Mouse (Mus musculus): ENCODE results near the gene Dmrt3. TPM values are rescaled to one million over a fixed set of nuclear protein-coding genes. Genes with fewer than 3 reads are reported as not detected.

Gene Dmrt3
- polyA plus RNA-seq, 1 experiment, result not detected

DNA sequence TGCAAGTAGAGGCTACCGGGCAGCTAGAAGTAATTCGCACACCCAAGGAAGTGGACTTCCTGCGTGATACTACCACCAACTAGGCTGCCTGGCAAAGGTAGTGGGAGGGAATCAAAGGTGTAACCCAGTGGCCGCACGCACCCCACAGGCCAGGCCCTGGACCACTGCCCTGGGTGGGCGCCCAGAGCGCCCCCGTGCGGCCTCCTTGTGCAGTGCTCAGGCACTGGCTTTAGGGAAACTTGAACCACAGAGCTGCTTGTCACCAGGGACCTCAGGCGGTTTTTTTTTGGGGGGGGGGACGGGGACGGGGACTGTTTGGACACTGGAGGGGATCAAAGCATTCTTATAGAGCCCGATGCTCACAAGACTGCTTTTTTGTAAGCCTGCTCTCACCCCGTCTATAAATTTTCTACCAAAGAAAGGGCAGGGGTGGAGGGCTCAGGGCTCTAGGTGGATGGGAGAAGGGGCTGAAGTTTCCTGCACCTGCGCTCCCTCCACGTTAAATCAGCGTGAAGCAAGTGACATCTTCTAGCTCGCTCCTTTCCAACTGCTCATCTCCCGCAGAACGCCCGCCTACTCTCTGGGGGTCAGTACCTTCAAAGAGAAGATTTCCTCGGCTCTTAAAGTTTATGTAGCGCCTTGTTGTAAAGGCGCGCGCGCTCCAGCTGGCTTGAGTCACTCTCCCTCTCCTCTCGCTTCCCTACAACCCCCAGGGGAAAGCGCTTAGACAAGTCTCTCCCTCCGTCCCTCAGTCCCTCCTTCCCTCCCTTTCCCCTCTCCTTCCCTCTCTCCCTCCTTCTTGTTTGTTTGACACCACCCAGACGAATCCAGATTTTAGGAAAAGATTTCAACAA is 55.6 kb downstream of the Dmrt3 start:
- Histone ChIP-seq H3K4me3 (replicated peaks; ENCODE audit: control insufficient read depth, low read depth, low read length) (no peak overlapping the region), H3K4me1 (ENCODE audit: control insufficient read depth, insufficient read depth, low read length) (no peaks in the 10 kb centered on the region), H3K27ac (ENCODE audit: control insufficient read depth, insufficient read depth, low read depth, low read length, poor library complexity) (no peak overlapping the region)
- 15% methylated on average over 31 of the region's 31 CpGs for WGBS
- TF ChIP-seq POLR2A (IDR thresholded peaks at IDR 0.05; ENCODE audit: borderline replicate concordance, control insufficient read depth, low read depth, low read length) (no peak), CTCF (IDR thresholded peaks at IDR 0.05; ENCODE audit: control insufficient read depth, insufficient read depth, low read length) (no peak)

DNA sequence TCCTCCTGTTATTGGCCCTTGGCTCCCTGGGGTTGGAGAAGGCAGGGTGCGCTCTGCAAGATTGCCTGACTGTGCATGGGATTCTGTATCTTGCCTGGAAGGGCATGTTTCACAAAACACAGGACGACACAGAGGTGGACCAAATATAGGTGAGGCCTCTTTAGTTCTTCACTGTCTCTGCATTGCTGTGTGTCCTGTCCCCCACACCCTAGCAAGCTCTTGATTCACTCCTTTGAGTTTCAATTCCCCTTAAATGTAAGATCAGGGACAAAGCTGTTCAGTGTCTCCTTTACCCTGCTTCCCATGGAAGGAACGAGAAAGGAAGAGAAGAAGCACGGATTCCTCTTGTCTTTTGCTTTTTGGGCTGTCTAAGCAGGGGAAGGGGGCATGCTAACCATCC is 57.7 kb downstream of the Dmrt3 start:
- no peak overlapping the region for H3K4me3 ChIP-seq (replicated peaks; ENCODE audit: control insufficient read depth, low read depth, low read length)
- no peak overlapping the region for H3K27ac ChIP-seq (ENCODE audit: control insufficient read depth, insufficient read depth, low read depth, low read length, poor library complexity)
- H3K4me1 ChIP-seq (ENCODE audit: control insufficient read depth, insufficient read depth, low read length), result no peaks in the 10 kb centered on the region; the same call in 1 of the 2 replicates
- WGBS, result 31% methylated on average over 4 of the region's 4 CpGs
- TF ChIP-seq CTCF (IDR thresholded peaks at IDR 0.05; ENCODE audit: control insufficient read depth, insufficient read depth, low read length), result no peak
- TF ChIP-seq POLR2A (IDR thresholded peaks at IDR 0.05; ENCODE audit: borderline replicate concordance, control insufficient read depth, low read depth, low read length), result no peak

DNA sequence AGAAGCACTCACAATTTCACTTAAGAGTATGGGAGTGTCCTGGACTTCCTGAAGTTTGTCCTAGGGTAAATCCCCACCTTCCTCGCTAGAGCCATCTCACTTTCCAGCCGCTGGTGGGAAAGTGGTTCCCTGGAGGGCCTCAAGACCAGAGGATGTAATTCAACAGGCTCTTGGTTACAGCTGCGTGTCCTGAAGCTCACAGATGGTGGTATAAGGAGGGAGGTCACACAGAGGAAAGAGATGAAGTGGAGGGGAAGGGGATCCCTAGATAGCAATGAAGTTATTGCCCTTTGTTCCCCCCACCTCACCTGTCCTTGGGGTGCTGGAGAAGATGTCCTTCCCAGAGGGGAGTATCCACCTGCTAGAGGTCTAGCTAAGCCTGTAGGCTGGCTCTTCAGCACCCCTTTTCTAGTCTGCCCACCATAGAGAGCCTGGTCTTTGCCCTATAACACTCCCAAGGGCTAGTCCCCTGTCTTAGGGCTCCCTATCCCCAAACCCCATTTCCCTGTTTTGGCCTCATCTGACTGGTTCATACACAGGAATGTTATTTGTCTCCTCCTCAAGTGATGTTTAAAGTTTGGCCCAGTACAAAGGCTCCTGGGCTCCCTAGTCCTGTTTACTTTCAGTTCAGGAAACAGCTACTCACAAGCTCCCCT is 59.6 kb downstream of the Dmrt3 start:
- WGBS, result 4% methylated on average over 3 of the region's 3 CpGs
- H3K4me1 ChIP-seq (ENCODE audit: control insufficient read depth, insufficient read depth, low read length), result no peaks in the 10 kb centered on the region; the same call in 1 of the 2 replicates
- H3K4me3 ChIP-seq (replicated peaks; ENCODE audit: control insufficient read depth, low read depth, low read length), result no peak overlapping the region
- TF ChIP-seq CTCF (IDR thresholded peaks at IDR 0.05; ENCODE audit: control insufficient read depth, insufficient read depth, low read length), result no peak
- no peak for TF ChIP-seq POLR2A (IDR thresholded peaks at IDR 0.05; ENCODE audit: borderline replicate concordance, control insufficient read depth, low read depth, low read length)
- no peak overlapping the region for H3K27ac ChIP-seq (ENCODE audit: control insufficient read depth, insufficient read depth, low read depth, low read length, poor library complexity)

DNA sequence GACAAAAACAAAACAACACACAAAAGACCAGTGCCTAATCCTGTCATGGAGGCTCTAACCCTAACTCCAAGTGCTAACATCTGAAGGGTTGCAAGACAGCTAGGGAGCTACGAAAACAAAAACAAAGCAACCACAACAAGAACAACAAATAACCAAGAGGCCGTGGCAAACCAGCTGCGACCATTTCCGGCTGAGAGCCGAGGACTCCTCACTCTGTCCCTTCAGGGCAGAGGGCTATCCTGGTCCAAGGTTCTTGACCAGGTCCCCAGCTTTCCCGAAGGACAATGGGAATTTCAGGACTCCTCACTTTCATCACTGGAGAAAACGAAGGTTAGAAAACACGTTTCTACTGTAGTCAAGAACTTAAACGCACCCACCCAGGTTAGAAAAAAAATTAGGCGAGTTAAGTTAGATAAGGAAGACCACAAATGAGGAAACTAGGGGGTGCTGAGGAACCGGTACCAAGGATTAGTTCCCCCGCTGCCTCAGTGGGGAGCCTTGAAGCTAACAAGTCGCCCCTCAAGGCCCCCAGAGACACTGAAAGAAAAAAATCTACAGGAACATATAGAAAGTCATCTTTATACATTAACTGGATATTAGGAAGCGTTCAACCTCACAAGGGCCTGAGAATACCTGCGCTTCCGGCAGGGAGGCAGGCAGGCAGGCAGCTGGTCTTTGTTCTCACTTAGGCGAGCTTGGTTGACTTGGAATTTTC is 60.6 kb downstream of the Dmrt3 start:
- WGBS, result 3% methylated on average over 17 of the region's 17 CpGs
- TF ChIP-seq CTCF (IDR thresholded peaks at IDR 0.05; ENCODE audit: control insufficient read depth, insufficient read depth, low read length), result no peak
- TF ChIP-seq POLR2A (IDR thresholded peaks at IDR 0.05; ENCODE audit: borderline replicate concordance, control insufficient read depth, low read depth, low read length), result no peak
- Histone ChIP-seq H3K27ac (ENCODE audit: control insufficient read depth, insufficient read depth, low read depth, low read length, poor library complexity) (no peak overlapping the region), H3K4me3 (replicated peaks; ENCODE audit: control insufficient read depth, low read depth, low read length) (no peak overlapping the region), H3K4me1 (ENCODE audit: control insufficient read depth, insufficient read depth, low read length) (no peaks in the 10 kb centered on the region; the same call in 1 of the 2 replicates)

DNA sequence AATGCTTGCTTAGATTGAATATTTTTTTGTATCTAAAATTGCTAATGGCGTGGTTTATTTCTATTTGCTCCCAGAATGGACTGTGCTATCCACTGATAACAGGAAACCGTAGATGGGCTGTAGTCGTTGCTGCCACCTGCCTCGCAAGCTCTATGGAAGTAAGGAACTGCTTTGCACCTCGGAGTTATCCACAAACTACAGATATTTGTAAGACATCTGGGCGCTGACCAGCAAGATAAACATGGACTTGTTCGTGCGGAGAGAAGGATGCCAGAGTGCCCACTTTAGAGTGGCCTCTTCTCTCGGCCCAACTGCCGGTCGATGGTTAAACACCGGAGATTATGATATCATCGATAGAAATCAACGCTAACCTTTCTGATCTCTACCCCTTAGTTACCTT is 61.6 kb downstream of the Dmrt3 start:
- Histone ChIP-seq H3K4me1 (ENCODE audit: control insufficient read depth, insufficient read depth, low read length) (no peaks in the 10 kb centered on the region; the same call in 1 of the 2 replicates), H3K27ac (ENCODE audit: control insufficient read depth, insufficient read depth, low read depth, low read length, poor library complexity) (no peak overlapping the region), H3K4me3 (replicated peaks; ENCODE audit: control insufficient read depth, low read depth, low read length) (no peak overlapping the region)
- 5% methylated on average over 14 of the region's 14 CpGs for WGBS
- TF ChIP-seq CTCF (IDR thresholded peaks at IDR 0.05; ENCODE audit: control insufficient read depth, insufficient read depth, low read length), result no peak
- no peak for TF ChIP-seq POLR2A (IDR thresholded peaks at IDR 0.05; ENCODE audit: borderline replicate concordance, control insufficient read depth, low read depth, low read length)

DNA sequence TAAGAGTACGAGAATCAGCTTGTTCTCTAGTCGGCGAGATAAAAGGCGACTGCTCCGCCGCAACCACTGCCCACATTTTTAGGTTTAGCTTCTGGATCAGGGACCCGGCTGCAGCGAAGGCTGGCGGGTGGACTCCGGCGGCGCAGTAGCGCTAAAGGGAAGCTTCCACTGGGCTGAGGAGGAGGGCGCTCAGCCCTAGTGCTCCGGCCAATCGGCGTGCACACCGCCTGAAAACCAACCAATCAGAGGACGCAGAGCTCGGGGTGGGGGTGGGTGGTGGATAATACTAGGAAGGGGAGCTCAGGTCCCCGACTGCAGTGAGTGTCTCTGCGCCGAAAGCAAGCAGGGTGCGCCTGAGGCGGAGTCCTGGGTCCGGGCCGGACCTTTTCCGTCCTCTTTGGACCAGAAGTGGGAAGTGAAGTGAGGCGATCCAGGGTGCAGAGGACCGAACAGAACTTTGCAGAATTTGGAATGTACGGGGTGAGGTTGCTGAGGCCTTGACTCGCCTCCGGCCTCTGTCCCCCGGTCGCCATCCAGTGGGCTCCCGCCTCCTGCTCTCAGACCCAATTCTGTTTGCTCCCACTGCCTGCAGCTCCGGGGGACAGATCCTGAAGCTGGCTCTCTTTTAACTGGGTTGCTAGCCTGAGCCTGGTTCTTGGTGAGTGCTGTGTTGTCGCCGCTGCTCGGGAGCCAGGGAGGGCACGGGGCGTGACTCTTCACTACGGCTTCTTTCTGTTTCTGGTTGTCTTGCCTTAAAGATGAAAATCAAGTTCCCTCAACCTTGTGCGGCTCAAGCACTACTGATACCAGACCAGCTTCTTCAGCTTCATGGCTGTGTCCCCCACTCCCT is 62.2 kb downstream of the Dmrt3 start, which contains the start of gene Dmrt2:
Gene Dmrt2, plus strand, starts transcription at position 311 of the 850 bp plus-strand sequence.
- TF ChIP-seq POLR2A (IDR thresholded peaks at IDR 0.05; ENCODE audit: borderline replicate concordance, control insufficient read depth, low read depth, low read length) (no peak), CTCF (IDR thresholded peaks at IDR 0.05; ENCODE audit: control insufficient read depth, insufficient read depth, low read length) (no peak)
- no peak within 1 kb of the TSS for H3K4me3 ChIP-seq (replicated peaks; ENCODE audit: control insufficient read depth, low read depth, low read length)
- 1% methylated on average over 44 of the region's 44 CpGs for WGBS
- no peaks in the 10 kb centered on the region; the same call in 1 of the 2 replicates for H3K4me1 ChIP-seq (ENCODE audit: control insufficient read depth, insufficient read depth, low read length)
- H3K27ac ChIP-seq (ENCODE audit: control insufficient read depth, insufficient read depth, low read depth, low read length, poor library complexity), result no peak within 1 kb of the TSS

Other genes with a start within 250 kb of the Dmrt3 start
- gene Dmrt1, start 104.7 kb upstream of the Dmrt3 start, polyA plus RNA-seq (2011; ENCODE audit: insufficient read depth, insufficient read length, low replicate concordance, missing spikeins), result not detected in 2 replicates
- not detected in 2 replicates for gene Dmrt2, start 62.1 kb downstream of the Dmrt3 start, polyA plus RNA-seq (2011; ENCODE audit: insufficient read depth, insufficient read length, low replicate concordance, missing spikeins)

Measured in bone marrow, adult 2 months (tissue).